Mouse (Mus musculus): Measurements from ENCODE around the gene Klk9. TPM values are rescaled to one million over a fixed set of nuclear protein-coding genes. Genes with fewer than 3 reads are reported as not detected.

The Klk9 gene
- total RNA-seq (2014; fragmentation: Nextera tagmentation) = not detected in 2 replicates
- total RNA-seq (2017) = not detected in 2 replicates

DNA sequence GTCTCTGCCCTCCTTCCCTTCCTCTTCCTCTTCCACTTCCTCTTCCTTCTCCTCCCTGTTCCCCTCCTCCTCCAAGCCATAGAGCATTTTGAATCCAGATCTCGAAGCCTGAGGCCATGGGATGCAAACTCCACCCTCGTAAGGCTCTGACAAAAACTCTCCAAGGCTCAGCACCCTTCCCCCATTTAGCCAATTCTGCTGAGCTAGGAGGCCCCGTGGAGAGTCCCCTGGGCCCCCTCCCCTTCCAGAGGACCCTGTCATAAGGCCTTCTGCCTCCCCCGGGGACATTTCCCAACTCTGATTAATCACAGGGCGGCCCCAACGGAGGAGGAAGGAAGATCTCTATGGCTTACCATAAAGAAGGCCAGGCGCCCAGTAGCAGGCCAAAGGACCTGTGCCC is at the start of gene Klk9:
Klk9 (plus strand) TSS at position 301 of the 400 bp plus-strand sequence.
- no peak for ATAC-seq (replicated peaks; ENCODE audit: poor library complexity, severe bottlenecking)

DNA sequence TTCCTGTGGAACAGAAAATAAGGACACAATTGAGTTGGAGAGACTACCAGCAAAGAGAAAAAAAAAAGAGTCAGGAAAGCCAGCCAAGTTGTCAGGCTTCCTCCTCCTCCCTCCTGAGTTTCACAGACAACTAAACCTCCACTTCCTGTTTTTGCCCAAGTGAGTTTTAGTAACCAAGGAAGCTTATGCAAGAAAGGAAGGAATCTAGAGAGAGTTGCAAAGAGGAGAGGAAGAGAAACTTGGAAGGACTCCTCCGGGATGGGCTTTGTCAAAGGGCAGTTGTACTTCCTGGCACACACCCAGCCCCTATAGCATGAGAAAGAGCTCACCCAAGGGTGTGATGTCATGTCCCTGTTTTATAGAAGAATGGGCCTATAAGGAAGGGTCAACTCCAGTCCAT is 43.9 kb upstream of the Klk9 start:
- ATAC-seq (replicated peaks; ENCODE audit: poor library complexity, severe bottlenecking) = peak; percentile 98

DNA sequence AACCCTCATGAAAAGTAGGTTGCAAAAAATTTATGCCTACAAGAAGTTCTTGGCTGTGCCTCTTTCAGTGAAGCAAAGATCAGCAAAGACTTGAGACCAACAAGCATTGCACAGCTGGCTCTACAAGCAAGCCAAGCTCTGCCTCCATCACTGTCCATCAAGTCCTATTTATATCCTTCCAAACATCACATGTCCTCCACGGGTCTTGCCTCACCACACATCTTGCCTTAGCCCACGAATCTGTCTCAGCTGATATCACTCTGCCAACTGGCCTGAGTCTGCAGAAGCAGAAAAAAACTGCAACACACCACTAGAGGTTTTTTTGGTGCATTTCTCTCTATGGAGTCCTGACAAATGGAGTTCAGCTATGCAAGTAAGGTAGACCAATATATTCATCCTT is 38.9 kb upstream of the Klk9 start:
- no peak for ATAC-seq (replicated peaks; ENCODE audit: poor library complexity, severe bottlenecking)

DNA sequence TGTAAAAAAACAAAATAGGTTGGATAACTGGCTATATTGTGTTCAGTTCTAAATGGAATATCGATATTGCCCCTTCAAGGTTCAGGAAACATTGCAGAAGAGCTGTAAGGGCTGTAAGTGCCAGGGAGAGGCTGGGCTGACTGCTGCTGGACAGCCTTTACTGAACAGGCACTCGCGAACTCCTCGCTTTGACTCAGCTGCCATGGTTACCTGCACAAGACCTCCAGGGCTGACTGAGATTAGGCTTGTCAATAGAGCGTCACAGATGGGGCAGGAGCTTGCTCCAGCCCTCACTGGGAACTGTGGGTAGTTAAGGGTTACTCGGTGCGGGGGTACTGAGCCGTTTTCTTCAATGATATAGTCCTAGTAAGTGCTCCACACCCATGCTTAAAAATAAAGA is 25.2 kb upstream of the Klk9 start:
- no peak for ATAC-seq (replicated peaks; ENCODE audit: poor library complexity, severe bottlenecking)

DNA sequence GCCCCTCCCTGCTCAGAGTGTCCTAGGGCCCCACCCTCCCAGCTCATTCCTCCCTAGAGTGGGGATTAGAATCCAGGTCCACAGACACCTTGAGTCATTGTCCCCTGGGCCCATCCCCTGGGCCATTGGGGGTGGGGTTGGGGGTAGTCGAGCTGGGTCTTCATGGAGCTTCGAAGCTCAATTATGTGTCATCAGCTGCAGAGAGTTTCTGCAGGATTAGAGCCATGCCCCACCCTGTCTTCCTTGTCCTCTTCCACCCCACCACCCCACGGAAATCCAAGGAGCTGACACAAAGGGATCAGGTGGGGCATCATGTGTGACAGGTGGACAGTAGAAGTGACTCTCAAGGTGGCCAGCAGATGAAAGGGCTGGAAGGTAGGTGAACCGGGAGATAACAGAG is 23.1 kb upstream of the Klk9 start, which contains the start of gene Klk12:
Klk12 (plus strand) TSS at position 301 of the 400 bp plus-strand sequence.
- ATAC-seq (replicated peaks; ENCODE audit: poor library complexity, severe bottlenecking) = no peak

DNA sequence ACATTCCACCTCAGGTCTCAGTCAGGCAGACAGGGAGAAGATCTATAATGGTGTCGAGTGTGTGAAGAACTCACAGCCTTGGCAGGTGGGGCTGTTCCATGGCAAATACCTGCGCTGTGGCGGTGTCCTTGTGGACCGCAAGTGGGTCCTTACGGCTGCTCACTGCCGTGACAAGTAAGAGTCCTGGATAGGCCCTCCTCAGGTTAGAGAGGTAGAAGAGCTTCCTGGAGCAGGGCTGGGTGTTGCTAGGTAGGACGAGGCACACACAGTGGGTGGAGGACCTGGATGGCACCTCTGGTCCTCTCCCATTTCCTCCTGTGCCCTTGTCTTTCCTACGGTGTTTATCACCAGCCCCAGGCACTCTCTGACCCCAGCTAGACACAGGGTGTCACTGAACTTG is 22.1 kb upstream of the Klk9 start:
- no peak for ATAC-seq (replicated peaks; ENCODE audit: poor library complexity, severe bottlenecking)

DNA sequence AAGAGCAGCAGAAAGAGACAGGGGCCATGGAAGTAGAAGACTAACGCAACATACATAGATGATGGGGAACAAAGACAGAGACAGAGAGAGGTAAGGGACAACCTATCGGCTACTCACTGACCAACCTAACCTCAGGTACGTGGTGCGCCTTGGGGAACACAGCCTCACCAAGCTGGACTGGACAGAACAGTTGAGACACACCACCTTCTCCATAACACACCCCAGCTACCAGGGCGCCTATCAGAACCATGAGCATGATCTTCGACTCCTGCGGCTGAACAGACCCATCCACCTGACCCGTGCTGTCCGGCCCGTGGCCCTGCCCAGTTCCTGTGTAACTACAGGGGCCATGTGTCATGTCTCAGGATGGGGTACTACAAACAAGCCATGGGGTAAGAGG is 21.0 kb upstream of the Klk9 start:
- no peak for ATAC-seq (replicated peaks; ENCODE audit: poor library complexity, severe bottlenecking)

DNA sequence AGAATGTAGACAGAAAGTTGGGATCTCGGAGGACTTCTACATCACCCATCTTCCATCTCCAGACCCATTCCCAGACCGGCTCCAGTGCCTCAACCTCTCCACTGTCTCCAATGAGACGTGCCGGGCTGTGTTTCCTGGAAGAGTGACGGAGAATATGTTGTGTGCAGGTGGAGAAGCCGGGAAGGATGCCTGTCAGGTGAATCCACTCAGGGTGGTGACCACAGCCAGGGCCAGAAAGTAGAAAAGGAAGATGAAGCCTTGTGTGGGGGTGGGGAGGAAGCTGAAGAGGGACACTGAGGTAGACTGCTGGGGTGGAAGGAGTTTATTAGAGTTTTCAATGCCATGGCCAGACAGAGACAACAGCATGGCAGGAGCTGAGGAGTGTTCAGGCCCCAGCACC is 19.8 kb upstream of the Klk9 start:
- ATAC-seq (replicated peaks; ENCODE audit: poor library complexity, severe bottlenecking) = no peak

DNA sequence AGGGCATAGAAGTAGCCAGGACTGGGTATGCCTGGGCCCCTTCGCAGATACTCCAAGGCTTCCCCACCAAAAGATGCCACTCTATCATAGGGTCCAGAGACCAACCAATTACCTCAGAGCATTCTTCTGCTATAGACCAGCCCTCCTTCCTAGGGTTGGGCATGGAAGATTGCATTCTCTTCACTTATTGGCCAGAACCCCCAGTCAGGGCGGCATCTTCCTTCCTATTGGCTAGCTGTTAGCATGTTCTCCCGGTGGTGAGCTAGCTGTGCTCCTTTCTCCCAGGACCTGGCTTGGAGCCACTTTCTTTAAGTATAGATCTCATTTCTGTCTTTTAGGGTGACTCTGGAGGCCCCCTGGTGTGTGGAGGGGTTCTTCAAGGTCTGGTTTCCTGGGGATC is 18.8 kb upstream of the Klk9 start:
- ATAC-seq (replicated peaks; ENCODE audit: poor library complexity, severe bottlenecking) = no peak

DNA sequence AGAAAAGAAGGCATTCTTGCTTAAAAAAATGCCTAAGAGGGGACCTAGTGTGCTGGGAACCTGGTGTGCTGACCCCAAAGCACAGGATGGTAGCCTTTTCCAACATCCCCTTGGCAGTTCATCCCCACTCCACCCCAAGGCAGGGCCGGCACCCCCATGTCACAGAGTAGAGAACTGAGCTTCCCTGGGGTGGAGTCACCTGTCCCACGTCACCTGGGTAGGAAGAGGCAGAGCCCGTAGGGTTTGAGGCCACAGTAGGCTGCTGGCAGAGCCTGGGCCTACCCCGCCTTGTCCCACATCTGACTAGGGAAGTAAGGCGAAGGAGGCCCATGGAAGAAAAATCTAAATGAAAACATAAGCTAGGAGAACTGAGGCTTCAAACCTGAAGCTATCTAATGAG is 17.3 kb upstream of the Klk9 start, which contains the start of gene Klk11:
Klk11 (plus strand) TSS at position 241 of the 400 bp plus-strand sequence.
- ATAC-seq (replicated peaks; ENCODE audit: poor library complexity, severe bottlenecking) = no peak

DNA sequence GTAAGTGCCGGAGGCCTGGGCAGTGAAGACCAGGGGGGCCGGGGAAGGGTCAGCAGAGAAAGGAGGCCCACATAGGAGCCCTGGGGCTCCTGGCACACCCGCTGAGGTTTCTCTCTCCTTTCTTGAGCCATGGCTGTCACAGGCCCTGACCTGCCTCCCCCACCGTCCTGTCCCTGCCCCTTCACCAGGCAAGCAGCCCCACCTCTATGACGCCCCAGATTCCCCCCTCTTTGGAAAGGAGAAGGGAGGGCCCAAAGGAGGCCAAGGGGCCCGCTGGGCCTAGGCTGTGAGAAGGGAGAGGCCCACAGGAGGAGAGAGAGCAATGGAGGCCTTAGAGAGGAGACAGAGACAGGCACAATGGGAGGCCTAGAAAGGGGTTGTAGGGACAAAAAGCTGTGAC is 16.9 kb upstream of the Klk9 start:
- no peak for ATAC-seq (replicated peaks; ENCODE audit: poor library complexity, severe bottlenecking)

DNA sequence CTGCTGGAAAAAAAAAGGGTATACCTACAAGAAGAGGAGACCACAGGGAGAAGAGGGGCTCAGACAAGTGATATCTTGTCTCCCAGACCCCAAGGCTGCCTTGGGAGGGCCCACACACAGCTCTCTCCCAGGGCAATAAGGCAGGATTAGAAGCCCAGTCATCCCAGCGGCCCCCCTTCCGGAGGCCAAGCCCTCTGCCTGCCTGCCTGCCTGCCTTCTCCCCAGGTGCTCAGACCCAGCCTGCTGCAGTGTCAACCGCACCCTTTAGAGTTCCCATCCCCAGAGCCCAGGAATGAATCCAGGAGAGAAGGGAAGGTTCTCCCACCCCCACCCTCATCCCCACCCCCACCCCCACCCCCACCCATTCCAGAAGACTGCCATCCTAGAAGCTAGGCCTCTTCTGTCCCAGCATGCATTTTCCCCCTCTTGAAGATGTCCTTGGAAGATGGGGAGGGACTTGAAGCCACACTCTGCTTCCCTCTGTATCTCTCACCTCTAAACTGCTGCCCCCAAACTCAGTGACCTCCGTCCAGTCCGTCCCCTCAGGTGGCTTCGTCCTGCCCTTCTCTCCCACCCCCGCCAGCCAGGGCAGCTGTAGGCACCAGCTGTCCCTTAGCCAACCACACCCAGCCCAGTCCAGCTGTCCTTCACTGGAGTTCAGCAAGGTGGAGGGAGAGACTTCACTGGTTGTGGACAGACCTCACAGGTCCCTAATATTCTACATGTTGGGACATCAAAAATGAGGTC is 16.2 kb upstream of the Klk9 start:
- ATAC-seq (replicated peaks; ENCODE audit: poor library complexity, severe bottlenecking) = no peak

DNA sequence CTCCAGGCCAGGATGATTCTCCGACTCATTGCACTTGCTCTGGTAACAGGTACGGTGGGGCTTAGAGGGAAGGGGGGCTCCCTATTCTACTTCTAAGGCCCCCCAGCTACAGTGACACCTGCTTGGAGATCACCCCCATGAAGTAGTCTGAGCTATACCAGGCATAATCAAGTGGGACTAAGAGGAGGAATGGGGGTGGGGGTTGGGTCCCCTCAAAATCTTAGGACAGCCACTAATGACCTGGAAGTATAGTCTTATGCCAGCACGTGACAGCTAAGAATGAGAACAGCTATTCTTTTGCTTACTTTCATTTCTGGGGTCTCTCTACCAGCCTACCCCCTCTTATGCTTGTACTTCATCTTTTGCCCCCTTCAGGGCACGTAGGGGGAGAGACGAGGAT is 15.2 kb upstream of the Klk9 start:
- ATAC-seq (replicated peaks; ENCODE audit: poor library complexity, severe bottlenecking) = no peak

DNA sequence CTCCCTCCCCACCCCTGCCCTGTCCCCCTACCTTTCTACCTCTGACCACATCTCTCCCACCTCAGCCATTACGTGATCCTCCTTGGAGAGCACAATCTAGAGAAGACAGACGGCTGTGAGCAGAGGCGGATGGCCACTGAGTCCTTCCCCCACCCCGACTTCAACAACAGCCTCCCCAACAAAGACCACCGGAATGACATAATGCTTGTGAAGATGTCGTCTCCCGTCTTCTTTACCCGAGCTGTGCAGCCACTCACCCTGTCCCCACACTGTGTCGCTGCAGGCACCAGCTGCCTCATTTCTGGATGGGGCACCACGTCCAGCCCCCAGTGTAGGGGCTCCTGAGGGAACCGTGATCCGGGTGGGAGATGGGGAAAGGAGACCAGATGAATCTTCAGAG is 14.3 kb upstream of the Klk9 start:
- no peak for ATAC-seq (replicated peaks; ENCODE audit: poor library complexity, severe bottlenecking)

DNA sequence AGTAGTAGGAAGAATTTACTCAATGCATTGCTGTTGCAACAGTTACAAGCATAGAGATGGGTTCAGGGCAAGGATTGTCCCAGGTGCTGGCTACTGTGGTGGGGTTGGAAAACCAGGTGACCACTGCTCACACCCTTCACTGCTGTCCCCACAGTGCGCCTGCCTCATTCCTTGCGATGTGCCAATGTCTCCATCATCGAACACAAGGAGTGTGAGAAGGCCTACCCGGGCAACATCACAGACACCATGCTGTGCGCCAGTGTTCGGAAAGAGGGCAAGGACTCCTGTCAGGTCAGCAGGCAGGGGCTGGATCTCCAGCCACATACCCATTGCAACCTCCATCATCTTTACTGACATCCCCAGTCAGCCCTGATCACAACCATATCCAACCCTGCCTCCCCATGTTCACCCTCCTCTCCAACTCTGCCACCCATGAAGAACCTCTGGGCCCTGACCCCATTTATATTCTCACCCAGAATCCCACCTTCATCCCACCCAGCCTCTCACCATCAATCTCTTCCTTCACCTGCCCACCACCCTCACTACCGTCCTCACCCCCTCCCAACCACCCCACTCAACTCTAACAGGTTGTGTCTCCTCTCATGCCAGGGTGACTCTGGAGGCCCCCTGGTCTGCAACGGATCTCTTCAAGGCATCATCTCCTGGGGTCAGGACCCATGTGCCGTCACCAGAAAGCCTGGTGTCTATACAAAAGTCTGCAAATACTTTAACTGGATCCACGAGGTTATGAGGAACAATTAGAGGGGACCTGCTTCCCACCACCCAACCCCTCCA is 13.3 kb upstream of the Klk9 start:
- no peak for ATAC-seq (replicated peaks; ENCODE audit: poor library complexity, severe bottlenecking)

DNA sequence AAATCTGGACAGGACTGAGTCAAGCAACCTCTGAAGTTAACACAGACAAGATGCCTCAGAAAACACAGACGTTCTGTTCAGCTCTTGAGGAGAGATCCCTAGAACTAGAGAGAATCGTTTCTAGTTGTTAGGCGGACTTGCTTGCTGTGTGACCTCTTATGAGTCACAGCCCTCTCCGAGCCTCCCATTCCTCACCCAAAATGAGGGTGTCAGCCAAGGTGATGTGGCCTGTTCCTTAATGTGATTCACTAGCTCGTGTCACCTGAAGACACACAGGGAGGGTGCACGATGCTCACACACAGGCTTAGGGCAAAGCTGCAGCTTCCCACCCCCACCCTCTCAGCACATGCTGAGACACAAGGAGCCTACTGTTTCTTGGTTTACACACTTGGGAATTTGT is 11.4 kb upstream of the Klk9 start:
- no peak for ATAC-seq (replicated peaks; ENCODE audit: poor library complexity, severe bottlenecking)

DNA sequence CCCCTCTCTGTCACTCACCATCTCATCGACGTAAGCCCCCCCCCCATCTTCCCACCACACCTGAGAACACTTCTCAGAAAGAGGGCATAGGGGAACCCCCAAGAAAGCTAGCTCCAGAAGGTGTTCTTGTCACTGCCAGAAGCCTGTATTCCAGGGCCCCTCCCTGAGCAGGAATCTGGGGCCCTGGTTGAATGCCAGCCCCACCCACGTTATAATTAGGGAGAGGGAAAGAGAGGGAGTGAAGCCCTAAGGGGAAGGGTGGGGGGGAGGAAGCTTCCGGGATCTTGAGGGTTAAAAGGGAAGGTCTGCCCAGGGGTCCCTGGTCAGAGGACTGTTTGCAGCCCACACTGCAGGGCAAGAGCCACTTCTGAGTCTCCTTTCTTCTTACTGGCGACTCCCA is 10.9 kb upstream of the Klk9 start, which contains the start of gene Klk10:
Klk10 (plus strand) TSS at position 290 of the 400 bp plus-strand sequence.
- no peak for ATAC-seq (replicated peaks; ENCODE audit: poor library complexity, severe bottlenecking)

DNA sequence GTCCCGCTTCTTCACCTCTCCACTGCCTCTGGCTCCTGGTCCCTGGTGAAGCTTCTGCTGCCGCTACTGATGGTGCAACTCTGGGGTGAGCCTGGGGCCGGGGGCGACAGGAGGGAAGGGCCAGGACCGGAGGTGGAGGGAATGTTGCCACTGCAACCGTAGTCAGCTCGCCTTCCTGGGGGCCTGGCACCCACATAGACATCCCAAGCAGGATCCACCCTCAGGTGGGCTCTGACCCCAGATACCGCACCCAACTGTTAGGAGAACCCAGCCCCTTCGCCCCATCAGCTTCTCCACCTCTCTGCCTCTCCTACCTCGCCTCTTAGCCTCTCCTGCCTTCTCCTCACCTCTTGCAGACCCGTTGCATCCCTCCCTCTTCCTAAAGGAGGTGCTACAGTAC is 10.2 kb upstream of the Klk9 start:
- ATAC-seq (replicated peaks; ENCODE audit: poor library complexity, severe bottlenecking) = no peak

DNA sequence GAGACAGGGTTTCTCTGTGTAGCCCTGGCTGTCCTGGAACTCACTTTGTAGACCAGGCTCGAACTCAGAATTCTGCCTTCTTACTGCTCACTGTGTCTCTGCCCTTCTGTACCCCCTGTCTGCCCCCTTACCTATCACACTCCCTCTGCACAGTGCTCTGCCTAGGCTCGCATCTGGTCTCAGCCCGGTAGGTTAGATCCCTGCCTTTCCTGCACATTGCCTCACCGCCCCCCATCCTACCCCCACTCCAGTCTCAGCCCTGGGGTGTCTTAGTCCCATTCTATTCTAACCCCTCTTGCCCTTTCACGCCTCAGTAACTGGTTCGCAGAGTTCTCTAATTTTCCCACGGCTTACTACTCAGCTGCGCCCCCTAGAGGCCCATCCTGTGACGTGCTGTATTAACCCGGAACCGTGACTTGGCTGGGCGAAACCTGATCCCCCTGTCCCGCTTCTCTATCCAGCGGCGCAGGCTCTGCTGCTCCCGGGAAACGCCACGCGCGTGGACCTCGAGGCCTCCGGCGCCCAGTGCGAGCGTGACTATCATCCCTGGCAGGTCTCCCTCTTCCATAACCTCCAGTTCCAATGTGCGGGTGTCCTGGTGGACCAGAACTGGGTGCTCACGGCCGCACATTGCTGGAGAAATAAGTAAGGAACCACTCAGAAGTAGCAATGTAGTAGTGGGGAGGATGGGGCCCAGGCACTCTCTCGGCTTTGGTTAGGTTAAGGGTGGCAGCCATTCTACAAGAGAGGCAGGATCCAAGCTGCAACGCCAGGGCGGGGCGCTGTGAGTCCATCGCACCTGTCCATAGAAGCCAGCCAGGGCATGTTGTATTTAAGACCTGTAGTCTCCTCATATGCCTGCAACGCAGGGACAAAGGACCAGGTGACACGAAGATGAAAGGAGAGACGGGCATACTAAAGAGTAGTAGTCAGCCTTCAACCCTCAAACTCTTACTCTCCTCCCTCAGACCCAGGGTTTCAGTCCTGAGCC is 9.1 kb upstream of the Klk9 start:
- peak; percentile 90 for ATAC-seq (replicated peaks; ENCODE audit: poor library complexity, severe bottlenecking)

DNA sequence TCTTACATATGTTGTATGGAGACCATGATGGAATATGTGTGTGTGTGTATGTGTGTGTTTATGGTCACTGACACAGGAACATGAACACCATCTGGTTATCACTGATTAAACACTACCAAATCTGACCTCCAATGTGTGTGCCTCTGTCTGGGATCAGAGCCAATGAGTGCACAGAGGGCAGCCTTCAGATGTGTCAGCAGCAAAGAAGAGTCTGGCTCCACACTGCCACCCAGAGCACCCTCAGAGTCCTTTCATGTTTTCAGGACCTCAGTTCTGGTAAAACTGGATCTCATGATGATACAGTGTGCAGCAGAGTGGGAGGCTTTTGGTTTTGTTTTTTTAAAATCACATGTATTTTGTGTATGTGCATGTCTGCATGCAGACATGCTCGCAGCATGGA is 6.4 kb upstream of the Klk9 start:
- ATAC-seq (replicated peaks; ENCODE audit: poor library complexity, severe bottlenecking) = no peak
